ENCODE assay signal across 8 mouse cellular contexts in the genomic region with DNA sequence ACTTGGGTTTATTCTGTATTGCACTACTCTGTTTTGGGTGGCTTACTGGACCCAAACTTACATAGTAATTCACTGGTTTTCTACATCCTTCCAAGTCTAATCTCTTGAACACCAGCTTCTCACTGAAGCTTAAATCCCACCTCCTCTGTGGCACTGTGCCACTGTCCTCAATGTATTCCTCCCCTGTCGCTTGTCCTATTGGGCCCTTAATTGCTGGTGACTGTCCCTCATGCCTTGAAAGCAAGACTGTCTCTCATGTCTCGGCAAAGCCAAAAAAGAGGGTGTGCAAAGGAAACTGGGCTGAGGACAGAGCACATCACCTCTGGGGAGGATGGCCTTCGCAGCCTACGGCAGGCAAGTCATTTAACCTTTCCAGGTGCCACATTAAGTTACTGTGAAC. TPM values are rescaled to one million over a fixed set of nuclear protein-coding genes. Genes with fewer than 3 reads are reported as not detected.
A peak's percentile ranks its signal among the peaks of the same experiment; 100 is the strongest.
DNase-seq lines count a peak whose midpoint lies in the region; ATAC-seq and TF ChIP-seq lines count a peak whose summit lies in the region.

No protein-coding gene starts in this region.

- no peak for TF ChIP-seq POLR2A in heart, adult 2 months (IDR thresholded peaks at IDR 0.05; ENCODE audit: insufficient read depth, low read depth, low read length)

- no peak overlapping the region for H3K9ac ChIP-seq in heart, adult 2 months (ENCODE audit: low read depth, low read length)
- peak overlapping the region; percentile 85 for H3K9ac ChIP-seq in forebrain, embryonic 15.5 days (replicated peaks)

- intact Hi-C loops in heart, adult 2 months (cut with DNase I) = loop anchor here (2.0 kb wide), 1 partner anchor 17 kb away; no protein-coding TSS in a partner anchor

- no peak for TF ChIP-seq EP300 in heart, adult 2 months (IDR thresholded peaks at IDR 0.05; ENCODE audit: insufficient read depth, low read depth, low read length)

- peak overlapping the region; percentile 69 for H3K4me2 ChIP-seq in forebrain, embryonic 15.5 days (replicated peaks)

- no peaks in the 10 kb centered on the region for H3K36me3 ChIP-seq in heart, adult 2 months (ENCODE audit: control insufficient read depth, insufficient read depth, low read length)
- H3K36me3 ChIP-seq in C2C12 (ENCODE audit: control insufficient read depth, insufficient read depth) = peaks cover 45% of the 10 kb centered on the region
- peaks cover 30% of the 10 kb centered on the region for H3K36me3 ChIP-seq in forebrain, embryonic 15.5 days

- WGBS in heart, adult 2 months = 39% methylated on average over 4 of the region's 4 CpGs
- WGBS in forebrain, embryonic 15.5 days = 23% methylated on average over 4 of the region's 4 CpGs

- H3K27me3 ChIP-seq in heart, adult 2 months (ENCODE audit: control insufficient read depth, insufficient read depth, low read length) = no peaks in the 10 kb centered on the region
- H3K27me3 ChIP-seq in C2C12 (ENCODE audit: control insufficient read depth, insufficient read depth, insufficient read length) = no peaks in the 10 kb centered on the region
- H3K27me3 ChIP-seq in forebrain, embryonic 15.5 days = no peaks in the 10 kb centered on the region

- H3K79me3 ChIP-seq in C2C12 (ENCODE audit: low read depth) = peaks cover 41% of the 10 kb centered on the region

- H3ac ChIP-seq in C2C12 (ENCODE audit: control insufficient read depth, insufficient read length, low read depth) = peak overlapping the region; percentile 93

- no peak for DNase-seq in heart, adult 2 months
- DNase-seq in heart, adult 9 months (ENCODE audit: low spot score in 2 of 2) = no peak
- no peak for DNase-seq in urinary bladder, adult 18-20 months (ENCODE audit: low spot score in 2 of 2)
- no peak for DNase-seq in kidney, adult 11 months

- no peaks in the 10 kb centered on the region for H3K79me2 ChIP-seq in heart, adult 2 months (replicated peaks; ENCODE audit: control insufficient read depth, insufficient read depth, low read length)
- H3K79me2 ChIP-seq in C2C12 (ENCODE audit: control insufficient read depth, insufficient read depth) = peaks cover 57% of the 10 kb centered on the region

- H3K9me3 ChIP-seq in forebrain, embryonic 15.5 days = no peaks in the 10 kb centered on the region

- peak overlapping the region; percentile 87; the same call in 1 of the 2 replicates for H3K4me3 ChIP-seq in heart, adult 2 months
- peak overlapping the region; percentile 89 for H3K4me3 ChIP-seq in C2C12 (ENCODE audit: insufficient read depth, poor library complexity, severe bottlenecking)
- H3K4me3 ChIP-seq in forebrain, embryonic 15.5 days = peak overlapping the region; percentile 100

- H3K27ac ChIP-seq in heart, adult 2 months = no peak overlapping the region
- peak overlapping the region; percentile 87 for H3K27ac ChIP-seq in forebrain, embryonic 15.5 days (replicated peaks)

- ATAC-seq in forebrain, embryonic 15.5 days (replicated peaks) = 0 out of 2 replicates have a peak, but pooled peaks have one; percentile 2
- ATAC-seq in megakaryocyte progenitor cell, adult 5-6 weeks (replicated peaks; ENCODE audit: poor library complexity) = 0 out of 2 replicates have a peak, but pooled peaks have one; percentile 7
- ATAC-seq in CD4-positive, CD25-positive, alpha-beta regulatory T cell, adult 4 months = no peak

- TF ChIP-seq CTCF in heart, adult 2 months (IDR thresholded peaks at IDR 0.05) = no peak
- TF ChIP-seq CTCF in C2C12 (IDR thresholded peaks at IDR 0.05; ENCODE audit: control insufficient read depth, insufficient read depth, insufficient read length) = no peak

- peaks cover 3% of the 10 kb centered on the region for H3K4me1 ChIP-seq in heart, adult 2 months (ENCODE audit: control insufficient read depth, insufficient read depth, low read length)
- peaks cover 13% of the 10 kb centered on the region for H3K4me1 ChIP-seq in forebrain, embryonic 15.5 days

TF ChIP-seq in C2C12, 6 proteins besides CTCF, POLR2A, EP300 and RAD21:
- no peak for TF ChIP-seq FOSL1 (IDR thresholded peaks at IDR 0.05; ENCODE audit: insufficient read depth, low read length, poor library complexity, severe bottlenecking)
- no peak for TF ChIP-seq MAX (IDR thresholded peaks at IDR 0.05)
- TF ChIP-seq MYOD1 (IDR thresholded peaks at IDR 0.05; ENCODE audit: control insufficient read depth, insufficient read length, low read depth) = no peak
- TF ChIP-seq CEBPB (IDR thresholded peaks at IDR 0.05; ENCODE audit: low read depth) = no peak
- no peak for TF ChIP-seq USF1 (IDR thresholded peaks at IDR 0.05; ENCODE audit: low read depth)
- TF ChIP-seq MYOG (IDR thresholded peaks at IDR 0.05; ENCODE audit: control insufficient read depth, extremely low read depth, insufficient read length) = no peak

RNA-seq across cellular contexts. Expression of gene Eef1e1, which starts 1.0 kb away (rescaled TPM):
- total RNA-seq in heart, adult 2 months (2021) = 10 to 100 TPM; 11.0 to 11.6 TPM
- 3.9 and 7.3 TPM in 2 replicates for polyA plus RNA-seq in heart, adult 2 months (2012; rRNA removed)
- 64.0 TPM for polyA plus RNA-seq in C2C12 (2012; fragmentation: generic; extraction: Trizol)
- polyA plus RNA-seq in forebrain, embryonic 15.5 days (2015; fragmentation: Nextera tagmentation; extraction: Ambion mirVana) = 84.8 and 84.9 TPM in 2 replicates
- 55.4 and 63.3 TPM in 2 replicates for total RNA-seq in megakaryocyte progenitor cell, adult 5-6 weeks (2015)
- total RNA-seq in megakaryocyte progenitor cell, adult 5-6 weeks (2017) = 43.5 and 52.9 TPM in 2 replicates
- polyA plus RNA-seq in CD4-positive, CD25-positive, alpha-beta regulatory T cell, adult 4 months (2017; shearing (Covaris generic)) = 10 to 100 TPM; 40.4 to 47.1 TPM

RNA-seq across cellular contexts. Expression of gene Bloc1s5, which starts 23.0 kb away (rescaled TPM):
- 10 to 100 TPM; 10.5 to 12.0 TPM for total RNA-seq in heart, adult 2 months (2021)
- polyA plus RNA-seq in heart, adult 2 months (2012; rRNA removed) = 5.2 and 7.9 TPM in 2 replicates
- 7.1 TPM for polyA plus RNA-seq in C2C12 (2012; fragmentation: generic; extraction: Trizol)
- polyA plus RNA-seq in forebrain, embryonic 15.5 days (2015; fragmentation: Nextera tagmentation; extraction: Ambion mirVana) = 24.7 and 25.0 TPM in 2 replicates
- total RNA-seq in megakaryocyte progenitor cell, adult 5-6 weeks (2015) = 3.6 and 4.5 TPM in 2 replicates
- total RNA-seq in megakaryocyte progenitor cell, adult 5-6 weeks (2017) = 13.0 and 14.7 TPM in 2 replicates
- 1 to 10 TPM; 7.8 to 9.4 TPM for polyA plus RNA-seq in CD4-positive, CD25-positive, alpha-beta regulatory T cell, adult 4 months (2017; shearing (Covaris generic))
